Mouse (Mus musculus) mature B cell (primary cell): ENCODE data around the gene Hhatl.

Experiments
- in situ Hi-C: fragments of 300-500 bp; cut with MboI; formaldehyde crosslinking; loops from 2 replicates; pipeline ENCODE4 v1.14.3; 2019

Gene Hhatl

DNA sequence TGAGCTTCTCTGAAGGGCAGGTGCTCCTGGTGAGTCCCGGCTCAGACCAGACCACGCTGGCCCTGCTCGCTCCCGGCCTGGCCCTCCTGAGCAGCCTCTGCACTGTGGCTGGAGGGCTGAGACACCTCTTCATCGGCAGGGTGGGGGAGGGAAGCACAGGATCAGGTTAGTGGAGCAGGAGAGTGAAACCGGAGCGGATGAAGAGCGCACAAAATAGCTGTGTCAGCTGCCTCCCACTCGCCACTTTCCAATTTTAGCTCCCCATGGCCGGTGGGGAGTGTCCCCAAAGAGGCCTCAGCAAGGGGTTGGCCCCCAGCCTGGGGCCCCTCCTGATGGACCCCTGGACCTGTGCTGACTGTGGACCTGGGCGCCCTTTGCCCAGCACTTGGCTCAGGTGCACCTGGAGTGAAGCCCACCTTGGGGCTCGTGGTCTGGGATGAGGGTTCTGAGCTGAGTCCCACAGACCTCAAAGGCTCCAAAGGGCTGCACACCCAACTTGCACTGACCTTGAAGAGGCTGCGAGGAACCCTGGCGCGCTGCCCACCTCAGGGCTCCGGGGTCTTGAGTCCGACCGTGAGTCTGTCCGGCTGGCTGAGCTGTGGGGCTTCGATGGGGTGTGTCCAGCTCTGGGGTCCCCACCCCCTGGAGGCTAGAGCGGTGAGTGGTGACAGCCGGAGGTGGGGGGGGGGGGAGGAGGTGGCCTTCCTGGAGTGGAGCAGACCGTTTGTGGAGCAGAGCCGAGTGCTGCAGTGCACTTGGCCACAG lies at the start of gene Hhatl:
Gene Hhatl, minus strand, starts transcription at position 751 of the 765 bp plus-strand sequence.
- in situ Hi-C loops, result no loop called here

DNA sequence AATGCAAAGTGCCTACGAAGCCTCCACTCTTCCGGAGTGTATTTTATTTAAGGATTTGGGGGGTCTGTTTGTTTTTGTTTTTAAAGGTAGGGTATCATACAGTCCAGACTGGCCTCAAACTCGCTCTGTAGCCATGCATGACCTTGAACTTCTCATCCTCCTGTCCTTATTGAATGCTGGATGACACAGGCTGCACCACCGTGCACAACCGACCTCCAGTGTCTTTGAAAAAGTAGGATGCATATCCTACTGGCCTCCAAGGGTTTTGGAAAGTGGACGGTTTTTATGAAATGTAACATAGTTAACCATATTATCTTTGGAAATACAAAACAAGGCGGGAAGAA lies 47.3 kb upstream of the Hhatl start:
- in situ Hi-C loops, result loop anchor here (10.0 kb wide), 1 partner anchor 145 kb away; no protein-coding TSS in a partner anchor

DNA sequence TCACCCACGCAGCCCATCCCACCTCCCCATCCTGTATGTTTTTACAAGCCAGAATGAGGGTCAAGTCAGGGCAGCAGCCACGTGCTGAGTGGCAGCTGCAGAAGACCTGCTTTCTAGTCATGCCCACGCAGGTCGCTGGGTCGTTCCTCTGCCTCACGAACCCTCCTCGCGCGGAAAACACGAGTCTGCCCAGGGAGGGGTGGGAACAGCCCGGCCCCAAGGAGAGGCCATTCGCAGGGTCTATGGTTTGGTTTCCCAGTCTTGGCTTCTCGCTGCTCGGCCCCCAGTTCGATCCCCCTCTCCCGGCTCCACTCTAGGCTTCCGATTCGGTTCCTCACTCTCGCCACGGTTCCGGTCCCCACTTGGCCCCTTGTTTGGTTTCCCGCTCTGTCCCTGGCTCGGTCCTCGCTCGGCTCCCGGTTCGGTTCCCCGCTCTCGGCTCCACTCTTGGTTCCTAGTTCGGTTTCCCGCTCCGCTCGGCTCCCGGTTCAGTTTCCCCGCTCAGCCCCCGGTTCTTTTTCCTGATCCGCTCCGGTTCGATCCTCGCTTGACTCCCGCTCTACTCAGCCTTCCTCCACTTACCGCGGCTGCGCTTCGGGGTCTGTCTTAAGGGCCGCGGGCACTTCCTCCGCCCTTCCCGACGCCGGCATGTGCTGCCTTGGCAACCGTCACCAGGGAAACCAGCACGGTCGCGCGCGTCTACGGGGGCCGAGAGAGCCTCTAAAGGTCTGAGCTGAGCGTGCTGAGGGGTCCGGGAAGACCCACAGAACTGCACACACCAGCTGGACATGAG lies 46.7 kb upstream of the Hhatl start, which contains the start of gene Ccdc13:
Gene Ccdc13, minus strand, starts transcription at position 633 of the 793 bp plus-strand sequence.
- in situ Hi-C loops, result loop anchor here (10.0 kb wide), 1 partner anchor 146 kb away; no protein-coding TSS in a partner anchor

DNA sequence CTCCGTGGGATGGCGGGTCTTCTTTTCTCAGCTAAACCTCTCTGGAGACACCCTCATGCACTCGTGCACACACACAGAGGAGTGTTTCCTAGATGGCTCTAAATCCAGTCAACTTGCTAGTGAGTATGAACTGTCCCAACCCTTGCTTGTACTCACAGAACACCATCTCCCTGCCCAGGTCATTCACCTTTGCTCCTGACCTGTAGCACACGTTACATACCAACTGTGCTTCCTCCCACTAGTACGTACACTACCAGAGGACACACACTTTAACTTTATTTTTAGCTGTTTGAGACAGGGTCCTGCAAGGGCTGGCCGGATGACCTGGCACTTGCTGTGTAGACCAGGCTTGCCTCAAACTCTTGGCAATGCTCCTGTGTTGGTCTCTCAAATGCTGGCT lies 45.7 kb upstream of the Hhatl start:
- in situ Hi-C loops, result loop anchor here (10.0 kb wide), 1 partner anchor 147 kb away; no protein-coding TSS in a partner anchor

DNA sequence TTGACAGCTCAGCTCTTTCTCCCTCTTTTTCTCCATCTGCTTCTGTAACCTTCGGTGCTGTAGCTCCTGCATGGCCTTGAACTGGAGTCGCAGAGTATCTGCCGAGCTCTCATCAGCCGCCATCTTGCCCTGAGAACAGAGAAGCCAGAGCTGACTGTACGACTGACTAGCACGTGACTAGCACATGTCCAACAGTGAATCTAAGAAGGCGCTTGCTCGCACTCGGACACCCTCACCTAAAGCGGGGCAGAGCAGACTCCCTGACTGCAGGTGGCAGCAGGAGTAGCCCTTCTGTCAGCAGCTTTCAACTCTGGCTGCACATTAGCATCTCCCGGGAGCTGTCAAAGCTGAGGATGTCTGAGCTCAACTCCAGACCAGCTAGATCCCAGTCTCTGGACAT lies 41.5 kb upstream of the Hhatl start:
- in situ Hi-C loops, result loop anchor here (10.0 kb wide), 1 partner anchor 151 kb away; no protein-coding TSS in a partner anchor

DNA sequence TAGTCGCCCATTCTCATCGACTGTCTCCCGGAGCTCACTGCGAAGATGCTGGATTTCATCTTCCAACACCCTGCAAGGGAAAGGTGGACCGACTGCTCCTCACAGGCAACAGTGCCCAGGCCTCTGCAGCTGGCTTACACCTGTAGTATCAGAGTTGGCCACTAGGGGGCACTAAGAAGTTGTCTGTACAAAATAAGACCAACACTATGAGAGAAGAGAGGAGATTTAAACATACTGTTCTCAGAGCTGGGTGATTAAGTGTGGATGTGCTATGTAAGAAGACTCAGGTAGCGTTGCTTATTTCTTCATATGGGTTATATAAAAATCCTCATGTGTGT lies 38.6 kb upstream of the Hhatl start:
- in situ Hi-C loops, result loop anchor here (10.0 kb wide), 1 partner anchor 154 kb away; no protein-coding TSS in a partner anchor

DNA sequence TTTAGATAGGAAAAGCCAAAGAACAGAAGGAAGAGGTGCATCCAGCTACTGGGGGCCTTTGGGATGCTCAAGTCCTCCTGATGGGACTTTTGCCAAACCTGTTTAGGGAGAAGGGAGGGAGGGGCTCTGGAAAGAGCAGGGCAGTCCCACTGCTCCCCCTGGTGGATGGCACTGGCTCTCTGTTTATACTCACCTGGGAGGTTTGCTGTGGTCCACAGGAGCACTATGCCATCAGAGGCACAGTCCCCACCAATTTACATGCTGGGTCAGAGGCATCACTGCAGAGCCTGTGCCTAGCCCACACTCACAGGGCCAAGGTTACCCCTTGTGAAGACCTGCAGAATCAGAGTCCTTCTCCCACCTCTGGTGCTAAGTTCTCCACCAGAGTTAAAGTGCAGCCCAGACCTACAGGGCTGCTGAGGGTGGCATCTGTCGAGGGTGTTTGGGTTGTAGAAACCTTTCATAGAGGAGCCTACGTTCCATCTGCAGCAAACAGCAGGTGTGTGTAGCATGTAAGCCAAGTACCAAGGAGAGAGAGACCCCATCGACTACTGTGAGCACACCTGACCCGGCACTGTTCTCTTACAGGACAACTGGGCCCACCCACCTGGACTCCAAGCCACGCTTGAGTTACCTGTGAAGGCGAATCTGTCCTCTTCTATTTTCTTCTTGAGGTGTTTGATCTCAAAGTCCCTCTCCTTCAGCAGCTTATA lies 38.1 kb upstream of the Hhatl start:
- in situ Hi-C loops, result loop anchor here (10.0 kb wide), 1 partner anchor 154 kb away; no protein-coding TSS in a partner anchor

DNA sequence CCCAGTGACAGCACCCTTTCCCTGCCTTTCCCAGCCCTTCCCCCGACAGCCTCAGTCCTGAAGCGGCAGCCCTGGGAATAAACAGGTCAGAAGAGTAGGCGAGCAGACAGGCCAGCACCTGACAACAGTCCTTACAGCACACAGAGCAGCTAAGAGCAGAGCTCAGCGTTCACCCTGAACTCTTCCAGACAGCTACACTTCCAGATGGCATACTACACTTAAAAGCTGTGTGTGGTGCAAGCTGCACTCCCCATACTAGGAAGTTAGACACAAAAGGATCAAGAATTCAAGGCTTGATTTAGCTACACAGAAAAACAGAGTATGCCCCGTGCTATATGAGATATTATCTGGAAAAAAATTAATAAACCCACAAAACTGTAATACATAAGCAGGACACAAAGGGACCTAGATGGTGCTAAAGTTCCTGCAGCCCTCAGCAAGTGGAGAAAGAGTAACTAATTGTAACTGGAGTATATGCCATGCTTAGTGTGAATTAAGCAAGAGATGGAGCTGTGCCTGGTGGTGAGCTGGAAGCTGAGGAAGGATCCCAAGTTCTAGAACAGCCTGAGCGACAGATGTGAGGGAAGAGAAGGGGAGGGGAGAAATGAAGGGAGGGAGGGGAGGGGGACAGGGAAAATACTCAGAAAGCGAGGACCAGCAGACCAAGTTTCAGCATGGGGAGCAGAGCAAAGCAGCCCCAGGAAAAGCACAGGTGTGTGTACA lies 37.1 kb upstream of the Hhatl start:
- in situ Hi-C loops, result no loop called here

DNA sequence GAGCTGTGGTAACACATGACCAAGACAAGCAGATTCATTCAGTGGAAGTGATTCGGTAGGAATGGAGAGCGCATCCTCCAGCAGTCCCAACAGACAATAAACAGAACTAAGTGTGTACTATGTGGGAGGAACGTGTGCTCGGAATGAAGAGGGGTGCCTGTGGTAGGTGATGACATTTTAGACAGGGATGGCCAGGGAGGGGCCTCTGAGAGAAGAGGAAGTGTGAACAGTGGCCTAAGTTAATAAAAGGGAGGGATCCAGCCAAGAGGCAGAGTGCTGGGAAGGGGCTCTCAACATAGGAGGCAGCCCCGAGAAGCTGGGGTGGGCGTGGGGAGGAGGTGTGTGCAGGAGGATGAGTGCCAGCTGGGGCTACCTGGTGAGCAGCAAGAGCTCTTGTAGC lies 36.0 kb upstream of the Hhatl start:
- in situ Hi-C loops, result no loop called here

DNA sequence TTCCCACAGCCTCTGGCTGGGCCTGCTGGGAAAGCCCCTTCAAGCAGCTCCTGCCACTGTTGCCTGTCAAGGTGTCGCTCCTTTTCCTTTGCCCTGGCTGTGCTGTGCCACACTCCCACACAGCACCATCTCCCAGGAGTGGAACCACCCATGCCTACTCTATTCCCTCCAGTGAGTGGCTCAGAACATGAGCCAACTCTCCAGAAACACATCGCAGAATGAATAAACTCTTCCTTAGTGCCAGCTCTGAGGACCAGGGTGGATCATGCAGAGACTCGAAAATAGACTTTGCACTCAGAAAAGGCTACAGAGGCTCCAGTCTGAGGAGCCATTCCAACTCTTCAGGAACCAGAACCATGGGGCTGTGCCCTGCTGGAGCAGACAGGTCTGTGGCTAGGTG lies 34.0 kb upstream of the Hhatl start:
- in situ Hi-C loops, result no loop called here

DNA sequence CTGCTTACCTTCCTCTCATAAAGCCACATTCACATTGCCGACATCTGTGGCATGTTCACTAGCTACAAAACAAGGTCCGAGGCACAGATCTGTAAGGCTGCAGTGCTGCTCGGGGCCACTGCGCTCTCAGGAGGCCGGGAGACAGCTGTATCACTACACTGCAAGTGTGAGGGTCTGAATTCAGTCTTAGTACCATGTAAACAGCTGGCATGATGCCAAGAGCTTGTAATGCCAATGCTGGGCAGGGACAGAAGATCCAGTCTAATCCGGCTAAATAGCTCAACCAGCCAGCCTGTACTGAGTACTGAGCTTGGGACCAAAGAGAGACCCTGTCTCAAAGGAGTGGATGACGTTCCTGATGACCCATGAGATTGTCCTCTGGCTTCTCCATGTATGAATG lies 31.7 kb upstream of the Hhatl start:
- in situ Hi-C loops, result no loop called here

DNA sequence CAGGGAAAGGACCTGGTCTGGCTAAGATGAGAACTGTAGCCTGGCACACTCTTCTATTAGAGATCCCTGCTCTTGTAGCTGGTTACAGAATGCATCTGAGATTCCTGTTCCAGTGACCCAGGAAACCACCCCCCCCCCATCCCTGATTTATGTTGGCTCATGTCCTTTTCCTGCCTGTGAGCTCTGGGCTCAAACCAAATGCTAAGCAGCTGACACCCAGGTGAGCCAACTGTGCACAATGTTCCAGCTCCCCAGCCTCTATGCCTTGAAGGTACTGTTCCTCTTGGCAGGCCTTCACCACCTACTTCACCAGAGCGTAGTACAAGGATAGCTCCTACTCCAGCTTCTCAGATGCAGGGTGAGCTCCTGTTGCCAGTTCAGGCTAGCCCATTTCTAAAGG lies 30.7 kb upstream of the Hhatl start:
- in situ Hi-C loops, result no loop called here

DNA sequence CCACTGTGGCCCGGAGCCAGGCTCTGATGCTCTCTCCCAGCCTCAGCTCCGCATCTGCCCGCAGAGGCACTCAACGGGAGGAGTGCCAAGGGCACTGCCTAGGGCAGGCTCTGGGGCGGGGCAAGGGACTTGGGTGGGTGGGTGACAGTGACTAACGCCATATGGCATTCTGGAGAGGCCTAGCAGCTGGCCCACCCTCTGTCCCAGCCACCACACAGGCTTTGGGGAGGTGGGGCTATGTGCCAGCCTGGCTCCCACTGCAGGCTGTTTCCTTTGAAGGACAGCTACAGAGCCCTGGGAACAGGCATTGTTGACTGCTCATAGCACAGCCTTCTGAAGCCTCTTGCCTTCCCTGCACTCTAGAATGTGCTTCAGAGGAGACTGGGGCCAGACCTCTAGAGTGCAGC lies 30.3 kb upstream of the Hhatl start:
- in situ Hi-C loops, result no loop called here

DNA sequence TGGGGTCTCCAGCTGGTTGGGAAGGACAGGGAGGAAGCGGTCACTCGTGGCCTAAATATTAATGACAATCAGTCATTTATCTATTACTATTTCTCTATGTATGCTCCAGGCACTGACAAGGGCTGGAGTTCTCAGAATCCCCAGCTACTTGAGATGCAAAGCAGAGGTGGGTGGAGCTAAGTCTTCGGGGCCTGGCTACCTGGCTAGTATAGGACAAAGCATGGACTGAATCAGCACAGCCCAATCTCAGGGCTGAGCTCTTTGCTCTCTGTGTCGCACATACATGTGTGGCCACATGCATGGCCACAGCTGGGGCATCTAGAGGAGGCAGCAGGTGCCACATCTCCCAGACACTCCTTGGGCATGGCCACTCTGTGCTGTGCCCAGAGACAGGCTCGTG lies 28.5 kb upstream of the Hhatl start:
- in situ Hi-C loops, result no loop called here

DNA sequence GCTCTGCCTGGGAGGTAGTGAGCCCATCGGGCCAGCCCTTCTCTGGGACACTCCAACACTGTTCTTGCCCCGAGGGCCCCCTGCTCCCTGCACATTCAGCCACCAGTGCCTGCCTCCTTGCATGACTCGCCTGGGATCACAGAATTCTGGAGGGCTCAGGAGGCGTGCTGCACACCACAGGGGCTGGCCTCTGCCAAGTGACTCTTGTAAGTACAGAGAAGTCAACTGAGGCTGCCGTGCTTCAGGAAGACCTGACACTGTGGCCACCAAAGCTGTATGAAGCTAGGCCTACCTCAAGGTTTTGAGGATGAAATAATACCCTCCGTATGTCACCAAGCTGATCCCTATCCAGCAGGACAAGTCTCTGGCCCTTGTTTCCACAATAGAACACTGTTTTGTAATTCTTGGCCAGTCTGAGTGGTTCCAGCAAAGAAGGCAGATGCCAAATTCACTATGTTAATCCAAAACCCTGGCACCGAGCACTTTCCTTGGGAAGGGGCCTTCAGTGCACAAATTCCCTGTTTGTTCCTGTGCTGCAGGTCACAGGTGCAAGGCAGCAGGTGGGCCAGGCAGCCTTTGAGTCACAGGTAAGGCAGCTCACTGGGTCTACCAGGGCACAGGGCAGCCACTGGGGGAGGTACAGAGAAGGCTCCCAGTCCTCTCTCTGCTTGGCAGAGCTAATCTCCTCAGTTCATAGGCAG lies 27.6 kb upstream of the Hhatl start:
- in situ Hi-C loops, result no loop called here

DNA sequence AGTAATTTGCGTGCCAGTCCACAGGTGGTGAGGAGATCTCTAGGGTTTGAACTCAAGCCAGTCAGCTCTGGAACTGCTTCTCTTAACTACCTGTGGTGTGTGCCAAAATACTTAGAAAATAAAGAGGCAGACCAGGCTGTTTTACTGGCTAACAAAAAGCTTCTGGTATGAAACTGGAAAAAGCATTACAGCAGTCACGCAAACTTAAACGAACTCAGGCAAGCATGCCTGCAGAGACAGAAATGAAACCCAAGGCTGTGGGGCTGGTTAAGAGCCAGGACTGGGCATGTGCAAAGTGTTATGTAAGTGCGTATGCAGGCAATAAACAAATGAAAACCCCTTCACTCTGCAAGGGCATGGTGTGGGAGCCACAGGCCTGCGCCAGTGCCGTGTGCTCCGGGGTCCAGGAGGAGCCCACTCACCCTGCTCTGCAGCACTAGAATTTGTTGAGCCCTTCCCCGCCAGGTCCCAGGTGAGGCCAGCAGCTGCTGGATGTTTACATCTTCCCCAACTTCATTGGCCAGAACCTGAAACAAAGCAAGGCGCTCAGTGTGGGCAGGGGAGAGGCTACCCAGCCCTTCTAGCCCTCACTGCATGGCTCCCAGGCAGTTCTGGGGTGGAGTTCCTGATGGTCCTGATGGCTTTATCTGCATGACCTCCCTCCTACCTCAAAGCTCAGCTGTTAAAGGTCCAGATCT lies 26.9 kb upstream of the Hhatl start:
- in situ Hi-C loops, result no loop called here

DNA sequence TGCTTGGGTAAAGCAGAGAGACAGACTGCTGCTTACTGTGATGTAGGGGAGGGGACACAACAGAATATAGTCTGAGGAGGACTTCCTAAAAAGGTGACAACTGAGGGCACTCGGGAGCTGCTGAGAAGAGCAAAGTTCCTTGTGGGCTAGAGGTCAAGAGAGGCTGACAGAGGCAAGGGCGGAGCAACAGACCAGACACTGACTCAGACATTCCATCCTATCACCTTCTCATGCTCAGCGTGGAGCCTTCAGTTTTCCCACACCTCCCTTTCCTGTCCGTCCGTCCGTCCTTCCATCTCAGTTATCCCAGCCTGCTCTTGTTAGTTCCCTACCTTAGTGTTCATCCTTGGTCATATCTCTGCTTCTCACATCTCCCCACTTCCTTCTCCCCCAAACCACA lies 22.9 kb upstream of the Hhatl start:
- in situ Hi-C loops, result no loop called here

DNA sequence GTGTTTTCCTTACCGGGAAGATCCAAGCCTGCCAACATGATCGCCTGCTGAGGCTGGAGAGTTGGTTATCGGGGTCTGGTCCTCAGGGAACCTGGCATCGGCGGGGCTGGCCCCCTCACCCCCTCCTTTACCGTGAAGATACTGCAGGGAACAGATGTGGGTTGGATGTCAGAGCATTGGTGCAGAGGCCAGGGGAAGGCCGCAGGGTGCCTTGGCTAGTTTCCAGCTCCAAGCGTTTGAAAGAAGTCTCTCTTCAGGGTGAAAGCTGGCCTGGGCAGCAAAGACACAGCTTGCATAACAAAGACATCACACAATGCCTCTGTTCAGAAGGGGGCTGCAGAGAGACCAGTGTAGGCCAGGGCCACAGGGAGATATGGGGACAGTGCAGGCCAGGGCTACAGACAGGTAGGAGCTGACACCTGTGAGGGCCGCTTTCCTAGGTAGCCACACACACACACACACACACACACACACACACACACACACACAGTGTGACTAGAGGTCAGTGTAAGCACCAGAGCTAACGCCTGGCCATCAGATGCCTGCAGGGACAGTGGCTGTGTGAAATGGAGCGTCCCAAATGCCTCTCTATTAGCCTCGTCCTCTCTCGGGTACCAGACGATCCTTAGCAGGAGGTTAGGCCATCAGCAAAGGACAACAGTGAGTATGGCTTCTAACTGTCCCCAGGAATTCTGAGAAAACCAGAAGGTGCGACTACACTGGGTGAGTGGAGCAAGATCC lies 17.9 kb upstream of the Hhatl start:
- in situ Hi-C loops, result no loop called here

DNA sequence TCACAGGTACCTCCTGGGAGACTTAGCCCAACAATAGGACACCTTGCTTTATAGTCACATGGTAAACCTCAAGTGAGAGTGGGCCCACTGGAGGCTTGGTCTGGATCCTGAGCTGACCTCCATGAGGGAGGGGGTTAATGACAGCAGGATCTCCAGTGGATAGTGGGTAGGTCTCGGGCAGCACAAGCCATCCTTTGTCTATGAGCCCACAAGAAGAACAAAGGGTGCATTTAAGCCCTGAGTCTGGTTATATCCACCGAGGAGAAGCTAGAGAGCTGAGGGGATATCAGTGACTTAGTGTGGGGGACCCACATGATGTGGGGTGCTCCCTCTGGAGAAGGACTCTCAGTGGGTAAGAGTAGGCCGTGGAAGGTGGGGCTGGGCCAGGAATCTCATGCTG lies 16.2 kb upstream of the Hhatl start:
- in situ Hi-C loops, result no loop called here

DNA sequence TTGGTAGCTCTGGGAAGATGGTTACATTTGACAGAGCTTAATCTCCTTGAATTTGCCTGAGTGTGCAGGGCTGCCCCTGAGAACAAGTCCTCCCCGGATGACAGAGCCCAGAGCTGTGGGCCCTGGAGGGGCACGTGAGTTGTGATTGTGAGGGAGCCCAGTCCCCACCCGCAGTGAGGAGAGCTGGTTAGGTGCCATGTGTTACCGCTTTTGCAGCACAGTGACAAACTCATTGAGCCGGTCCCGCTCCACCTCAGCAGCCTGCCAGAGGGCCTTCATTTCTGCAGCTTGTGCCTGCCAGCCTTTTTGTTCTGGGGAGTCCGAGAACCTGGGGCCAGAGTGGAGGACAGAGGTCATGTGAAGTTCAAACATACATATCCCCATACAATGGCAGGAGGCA lies 15.6 kb upstream of the Hhatl start:
- in situ Hi-C loops, result no loop called here
